ENCODE assay signal across 15 mouse cellular contexts in genomic region chr11:121138732-121139131, GRCm38 (mm10). TPM values are rescaled to one million over a fixed set of nuclear protein-coding genes. Genes with fewer than 3 reads are reported as not detected.
A peak's percentile ranks its signal among the peaks of the same experiment; 100 is the strongest.
DNase-seq lines count a peak whose midpoint lies in the region; ATAC-seq and TF ChIP-seq lines count a peak whose summit lies in the region.
"Had no signal": no experiment of that assay in that cellular context is flagged by ENCODE, and none has a peak within 500 bp of the region (broad histone marks: within the 10 kb centered on the region; RNA-seq: fewer than 3 reads in every experiment).

No protein-coding gene starts in this region.

- POLR2A ChIA-PET in Patski (lab: Charles Lee), result no interaction called here

- H3K4me1 ChIP-seq in heart, embryonic 12.5 days (replicated peaks), result 0 out of 2 replicates have a peak, but pooled peaks cover 4% of the 10 kb centered on the region
- H3K4me1 ChIP-seq in liver, postnatal 0 days (ENCODE audit: insufficient read depth), result peaks cover 10% of the 10 kb centered on the region
- no peaks in the 10 kb centered on the region; the same call in 1 of the 2 replicates for H3K4me1 ChIP-seq in liver, embryonic 11.5 days (replicated peaks; ENCODE audit: control insufficient read depth, insufficient read depth, low read length)
- H3K4me1 ChIP-seq in embryonic facial prominence, embryonic 10.5 days, result 0 out of 2 replicates have a peak, but pooled peaks cover 3% of the 10 kb centered on the region
- H3K4me1 ChIP-seq: hindbrain, embryonic 13.5 days had no signal

- TF ChIP-seq CTCF in liver, postnatal 0 days (IDR thresholded peaks at IDR 0.05; ENCODE audit: low read depth), result peak; percentile 39
- TF ChIP-seq CTCF in Patski (IDR thresholded peaks at IDR 0.05), result peak; percentile 7

- no peak overlapping the region for H3K4me2 ChIP-seq in heart, embryonic 12.5 days
- no peak overlapping the region for H3K4me2 ChIP-seq in liver, postnatal 0 days (ENCODE audit: low read depth, low read length)
- H3K4me2 ChIP-seq in liver, embryonic 11.5 days, result no peak overlapping the region
- H3K4me2 ChIP-seq: heart, embryonic 11.5 days; hindbrain, embryonic 13.5 days had no signal

- H3K27ac ChIP-seq in heart, embryonic 12.5 days (ENCODE audit: poor library complexity, severe bottlenecking), result no peak overlapping the region
- H3K27ac ChIP-seq in liver, postnatal 0 days (ENCODE audit: low read depth), result no peak overlapping the region
- H3K27ac ChIP-seq in liver, embryonic 11.5 days (ENCODE audit: low read depth, low read length), result no peak overlapping the region
- no peak overlapping the region for H3K27ac ChIP-seq in embryonic facial prominence, embryonic 10.5 days (replicated peaks)
- H3K27ac ChIP-seq: hindbrain, embryonic 13.5 days; macrophage had no signal

- H3K27me3 ChIP-seq in heart, embryonic 12.5 days (replicated peaks), result peaks cover 9% of the 10 kb centered on the region
- H3K27me3 ChIP-seq in liver, postnatal 0 days (ENCODE audit: insufficient read depth, low read length), result no peaks in the 10 kb centered on the region
- H3K27me3 ChIP-seq in liver, embryonic 11.5 days (replicated peaks; ENCODE audit: control insufficient read depth, insufficient read depth, low read length), result 0 out of 2 replicates have a peak, but pooled peaks cover 2% of the 10 kb centered on the region
- H3K27me3 ChIP-seq in Patski, result peaks cover 22% of the 10 kb centered on the region
- 0 out of 2 replicates have a peak, but pooled peaks cover 10% of the 10 kb centered on the region for H3K27me3 ChIP-seq in embryonic facial prominence, embryonic 10.5 days (replicated peaks; ENCODE audit: low read depth, poor library complexity, severe bottlenecking)
- H3K27me3 ChIP-seq: hindbrain, embryonic 13.5 days had no signal

- H3K9me3 ChIP-seq in heart, embryonic 12.5 days (replicated peaks), result no peaks in the 10 kb centered on the region
- H3K9me3 ChIP-seq in liver, postnatal 0 days (ENCODE audit: low read length), result no peaks in the 10 kb centered on the region
- H3K9me3 ChIP-seq in liver, embryonic 11.5 days (ENCODE audit: control insufficient read depth, low read length), result no peaks in the 10 kb centered on the region
- no peaks in the 10 kb centered on the region for H3K9me3 ChIP-seq in embryonic facial prominence, embryonic 10.5 days
- H3K9me3 ChIP-seq: hindbrain, embryonic 13.5 days had no signal

- in situ Hi-C loops in Patski (cut with MboI; ENCODE audit: low pct_unique_long_range_greater_than_20kb), result no loop called here

- no peak for TF ChIP-seq EP300 in liver, postnatal 0 days (IDR thresholded peaks at IDR 0.05; ENCODE audit: low read depth)

- no peak overlapping the region for H3K9ac ChIP-seq in heart, embryonic 12.5 days
- H3K9ac ChIP-seq in liver, postnatal 0 days (replicated peaks), result no peak overlapping the region
- H3K9ac ChIP-seq in liver, embryonic 11.5 days (ENCODE audit: low read depth, low read length), result no peak overlapping the region
- H3K9ac ChIP-seq: forebrain, postnatal 0 days; hindbrain, embryonic 13.5 days had no signal

- 37% methylated on average over 6 of the region's 6 CpGs for WGBS in heart, embryonic 12.5 days
- 53% methylated on average over 6 of the region's 6 CpGs for WGBS in liver, postnatal 0 days (ENCODE audit: insufficient replicate concordance)
- 46% methylated on average over 6 of the region's 6 CpGs for WGBS in liver, embryonic 11.5 days
- WGBS in embryonic facial prominence, embryonic 10.5 days, result 47% methylated on average over 6 of the region's 6 CpGs

- DNase-seq in heart, postnatal 36 days, result peak; percentile 7 to 11
- no peak for DNase-seq in liver, postnatal 0 days
- DNase-seq in liver, embryonic 11.5 days (ENCODE audit: low spot score), result no peak
- no peak for DNase-seq in Patski (ENCODE audit: low read depth, low spot score)
- peak; percentile 28 to 54 for DNase-seq in kidney, postnatal 36 days
- no peak for DNase-seq in embryonic facial prominence, embryonic 10.5 days (ENCODE audit: low spot score)
- DNase-seq in right cerebral cortex, postnatal 25 days, result no peak
- DNase-seq: forebrain, postnatal 0 days had no signal

- intact Hi-C loops in heart, postnatal 36 days (cut with DNase I), result loop anchor here (5.0 kb wide), 1 partner anchor 86 kb away; no protein-coding TSS in a partner anchor

- no peaks in the 10 kb centered on the region for H3K36me3 ChIP-seq in heart, embryonic 12.5 days
- H3K36me3 ChIP-seq in liver, postnatal 0 days (replicated peaks; ENCODE audit: insufficient read depth, low read length), result no peaks in the 10 kb centered on the region
- H3K36me3 ChIP-seq in liver, embryonic 11.5 days (ENCODE audit: control insufficient read depth, insufficient read depth, low read length), result no peaks in the 10 kb centered on the region
- H3K36me3 ChIP-seq in embryonic facial prominence, embryonic 10.5 days (replicated peaks), result no peaks in the 10 kb centered on the region
- H3K36me3 ChIP-seq: hindbrain, embryonic 13.5 days had no signal

- ATAC-seq in heart, embryonic 12.5 days (ENCODE audit: insufficient number of reproducible peaks, low FRiP score), result no peak
- ATAC-seq in liver, postnatal 0 days, result no peak
- no peak for ATAC-seq in liver, embryonic 11.5 days (replicated peaks; ENCODE audit: low FRiP score)
- no peak for ATAC-seq in Patski
- ATAC-seq: forebrain, postnatal 0 days had no signal

- CTCF ChIA-PET in Patski (lab: Charles Lee), result interaction anchor here (2.0 kb wide), 1 partner anchor 12 kb away, joined by 4 read pairs; no protein-coding TSS in a partner anchor

- H3K4me3 ChIP-seq in heart, embryonic 12.5 days, result no peak overlapping the region
- H3K4me3 ChIP-seq in liver, postnatal 0 days (ENCODE audit: low read depth, low read length), result no peak overlapping the region
- H3K4me3 ChIP-seq in liver, embryonic 11.5 days (ENCODE audit: low read depth, low read length), result no peak overlapping the region
- no peak overlapping the region for H3K4me3 ChIP-seq in embryonic facial prominence, embryonic 10.5 days
- H3K4me3 ChIP-seq: hindbrain, embryonic 13.5 days had no signal

RNA-seq across cellular contexts. Expression of gene Tex19.1, which starts 7.2 kb away (rescaled TPM):
- total RNA-seq in heart, postnatal 36 days (2021), result not detected
- polyA plus RNA-seq in heart, embryonic 12.5 days (2016; fragmentation: Nextera tagmentation; extraction: Ambion mirVana), result 0.15 and 0.54 TPM in 2 replicates
- not detected in 2 replicates for polyA plus RNA-seq in liver, postnatal 0 days (2015; fragmentation: Nextera tagmentation; extraction: Ambion mirVana)
- polyA plus RNA-seq in liver, embryonic 11.5 days (2014; fragmentation: Nextera tagmentation; extraction: Ambion mirVana), result 0.43 and 0.44 TPM in 2 replicates
- polyA plus RNA-seq in Patski (2021), result not detected
- 0.11 TPM in 1 of 2 replicates, not detected in the other for polyA plus RNA-seq in embryonic facial prominence, embryonic 10.5 days (2016; fragmentation: Nextera tagmentation; extraction: Ambion mirVana)
- total RNA-seq: common myeloid progenitor, adult 5-6 weeks; forebrain, postnatal 0 days; left cerebral cortex, postnatal 25 days had no signal
- polyA plus RNA-seq: forebrain, postnatal 0 days; hindbrain, embryonic 13.5 days; macrophage; thymus, postnatal 0 days had no signal

RNA-seq across cellular contexts. Expression of gene Tex19.2, which starts 20.3 kb away (rescaled TPM):
- not detected for total RNA-seq in heart, postnatal 36 days (2021)
- not detected in 2 replicates for polyA plus RNA-seq in heart, embryonic 12.5 days (2016; fragmentation: Nextera tagmentation; extraction: Ambion mirVana)
- polyA plus RNA-seq in liver, postnatal 0 days (2015; fragmentation: Nextera tagmentation; extraction: Ambion mirVana), result 0.05 TPM in 1 of 2 replicates, not detected in the other
- 0.29 TPM in 1 of 2 replicates, not detected in the other for polyA plus RNA-seq in liver, embryonic 11.5 days (2014; fragmentation: Nextera tagmentation; extraction: Ambion mirVana)
- not detected for polyA plus RNA-seq in Patski (2021)
- polyA plus RNA-seq in embryonic facial prominence, embryonic 10.5 days (2016; fragmentation: Nextera tagmentation; extraction: Ambion mirVana), result not detected in 2 replicates
- total RNA-seq: common myeloid progenitor, adult 5-6 weeks; forebrain, postnatal 0 days; left cerebral cortex, postnatal 25 days had no signal
- polyA plus RNA-seq: forebrain, postnatal 0 days; heart, embryonic 11.5 days; hindbrain, embryonic 13.5 days; macrophage had no signal

RNA-seq across cellular contexts. Expression of gene Uts2r, which starts 21.3 kb away (rescaled TPM):
- total RNA-seq in heart, postnatal 36 days (2021), result under 1 TPM; 0.44 to 0.54 TPM
- polyA plus RNA-seq in heart, embryonic 12.5 days (2016; fragmentation: Nextera tagmentation; extraction: Ambion mirVana), result not detected in 2 replicates
- not detected in 2 replicates for polyA plus RNA-seq in liver, postnatal 0 days (2015; fragmentation: Nextera tagmentation; extraction: Ambion mirVana)
- polyA plus RNA-seq in liver, embryonic 11.5 days (2014; fragmentation: Nextera tagmentation; extraction: Ambion mirVana), result not detected in 2 replicates
- not detected for polyA plus RNA-seq in Patski (2021)
- polyA plus RNA-seq in embryonic facial prominence, embryonic 10.5 days (2016; fragmentation: Nextera tagmentation; extraction: Ambion mirVana), result 0.09 TPM in 1 of 2 replicates, not detected in the other
- total RNA-seq: common myeloid progenitor, adult 5-6 weeks; left cerebral cortex, postnatal 25 days had no signal
- polyA plus RNA-seq: heart, embryonic 11.5 days; macrophage had no signal

RNA-seq across cellular contexts. Expression of gene Sectm1a, which starts 57.7 kb away (rescaled TPM):
- not detected for total RNA-seq in heart, postnatal 36 days (2021)
- not detected in 2 replicates for polyA plus RNA-seq in heart, embryonic 12.5 days (2016; fragmentation: Nextera tagmentation; extraction: Ambion mirVana)
- polyA plus RNA-seq in liver, postnatal 0 days (2015; fragmentation: Nextera tagmentation; extraction: Ambion mirVana), result 1.7 and 2.0 TPM in 2 replicates
- 0.32 and 0.86 TPM in 2 replicates for polyA plus RNA-seq in liver, embryonic 11.5 days (2014; fragmentation: Nextera tagmentation; extraction: Ambion mirVana)
- 0.13 TPM for polyA plus RNA-seq in Patski (2021)
- not detected in 2 replicates for polyA plus RNA-seq in embryonic facial prominence, embryonic 10.5 days (2016; fragmentation: Nextera tagmentation; extraction: Ambion mirVana)
- total RNA-seq: common myeloid progenitor, adult 5-6 weeks; forebrain, postnatal 0 days; left cerebral cortex, postnatal 25 days had no signal
- polyA plus RNA-seq: forebrain, postnatal 0 days; heart, embryonic 11.5 days; hindbrain, embryonic 13.5 days; macrophage had no signal

Comparison
In these comparisons a context has a peak if more than half of its experiments do, and no peak if none do; other contexts are left out.
1. DNase-seq: peak in heart, postnatal 36 days (2 of 2) and kidney, postnatal 36 days (2 of 2); none in liver, postnatal 0 days (single experiment), liver, embryonic 11.5 days (single experiment), Patski (single experiment), embryonic facial prominence, embryonic 10.5 days (single experiment) and right cerebral cortex, postnatal 25 days (single experiment).